Mouse (Mus musculus): ENCODE measurements around the gene Pex11g. TPM values are rescaled to one million over a fixed set of nuclear protein-coding genes. Genes with fewer than 3 reads are reported as not detected.

Gene Pex11g
- polyA plus RNA-seq, 1 experiment from 2014 or later: 4.0 TPM

GRCm38 (mm10) chr8:3470562-3470961, 3.1 kb upstream of the Pex11g start, which contains the start of gene Tex45:
Gene Tex45, plus strand, starts transcription at chr8:3470862.
- ATAC-seq (ENCODE audit: low FRiP score): no peak
- Histone ChIP-seq H3K4me2 (no peak within 1 kb of the TSS), H3K4me1 (peaks cover 12% of the 10 kb centered on the region), H3K4me3 (replicated peaks) (no peak within 1 kb of the TSS), H3K27ac (replicated peaks) (no peak within 1 kb of the TSS), H3K9me3 (replicated peaks) (no peaks in the 10 kb centered on the region), H3K27me3 (replicated peaks) (no peaks in the 10 kb centered on the region), H3K36me3 (no peaks in the 10 kb centered on the region), H3K9ac (replicated peaks) (no peak within 1 kb of the TSS)

GRCm38 (mm10) chr8:3468838-3469237, 1.4 kb upstream of the Pex11g start:
- Histone ChIP-seq H3K4me1 (peaks cover 12% of the 10 kb centered on the region), H3K4me2 (no peak overlapping the region), H3K9ac (replicated peaks) (no peak overlapping the region), H3K27me3 (replicated peaks) (no peaks in the 10 kb centered on the region), H3K27ac (replicated peaks) (no peak overlapping the region), H3K4me3 (replicated peaks) (no peak overlapping the region), H3K36me3 (no peaks in the 10 kb centered on the region), H3K9me3 (replicated peaks) (no peaks in the 10 kb centered on the region)
- no peak for ATAC-seq (ENCODE audit: low FRiP score)
- WGBS: 96% methylated on average over 1 of the region's 1 CpGs

GRCm38 (mm10) chr8:3467886-3468545, 536 bp upstream of the Pex11g start:
- Histone ChIP-seq H3K9ac (replicated peaks) (peak overlapping the region; percentile 54), H3K27me3 (replicated peaks) (no peaks in the 10 kb centered on the region), H3K27ac (replicated peaks) (peak overlapping the region; percentile 82), H3K36me3 (no peaks in the 10 kb centered on the region), H3K4me3 (replicated peaks) (peak overlapping the region; percentile 48), H3K4me2 (peak overlapping the region; percentile 67), H3K4me1 (peaks cover 12% of the 10 kb centered on the region), H3K9me3 (replicated peaks) (no peaks in the 10 kb centered on the region)
- ATAC-seq (ENCODE audit: low FRiP score): peak; percentile 21
- WGBS: 57% methylated on average over 9 of the region's 9 CpGs

- Histone ChIP-seq H3K9ac (replicated peaks) (no peak overlapping the region), H3K4me2 (no peak overlapping the region), H3K4me1 (peaks cover 12% of the 10 kb centered on the region), H3K36me3 (no peaks in the 10 kb centered on the region), H3K27ac (replicated peaks) (no peak overlapping the region), H3K27me3 (replicated peaks) (no peaks in the 10 kb centered on the region), H3K4me3 (replicated peaks) (no peak overlapping the region), H3K9me3 (replicated peaks) (no peaks in the 10 kb centered on the region)
- ATAC-seq (ENCODE audit: low FRiP score): no peak
- WGBS: 58% methylated on average over 5 of the region's 5 CpGs
These were observed 3.2 kb downstream of the Pex11g start for GRCm38 (mm10) chr8:3464309-3464708.

- no peaks in the 10 kb centered on the region for H3K9me3 ChIP-seq (replicated peaks)
- no peak overlapping the region for H3K4me3 ChIP-seq (replicated peaks)
- H3K4me2 ChIP-seq: no peak overlapping the region
- ATAC-seq (ENCODE audit: low FRiP score): no peak
- H3K4me1 ChIP-seq: peaks cover 12% of the 10 kb centered on the region
- H3K27me3 ChIP-seq (replicated peaks): no peaks in the 10 kb centered on the region
- H3K9ac ChIP-seq (replicated peaks): no peak overlapping the region
- WGBS: 87% methylated on average over 2 of the region's 2 CpGs
- no peaks in the 10 kb centered on the region for H3K36me3 ChIP-seq
- no peak overlapping the region for H3K27ac ChIP-seq (replicated peaks)
These were observed 4.2 kb downstream of the Pex11g start for GRCm38 (mm10) chr8:3463248-3463647.

DNA sequence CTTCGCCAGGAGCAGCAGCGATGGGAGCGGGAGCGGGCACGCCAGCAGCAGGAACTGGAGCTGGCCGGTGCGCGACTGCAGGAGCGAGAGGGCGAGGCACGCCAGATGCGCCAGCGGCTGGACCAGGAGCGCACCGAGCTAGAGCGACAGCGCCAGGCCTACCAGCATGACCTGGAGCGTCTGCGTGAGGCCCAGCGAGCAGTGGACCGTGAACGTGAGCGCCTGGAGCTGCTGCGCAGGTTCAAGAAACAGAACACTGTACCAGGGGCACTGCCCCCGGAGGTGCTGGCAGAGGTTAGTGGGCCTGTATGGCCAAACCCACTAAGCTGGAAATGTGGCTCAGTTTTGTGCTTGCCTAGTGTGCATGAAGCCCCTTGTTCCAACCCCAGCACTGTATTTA, 15.5 kb downstream of the Pex11g start:
- 98% methylated on average over 25 of the region's 25 CpGs for WGBS
- no peak for ATAC-seq (ENCODE audit: low FRiP score)

GRCm38 (mm10) chr8:3450670-3451069, 16.8 kb downstream of the Pex11g start:
- H3K4me2 ChIP-seq: no peak overlapping the region
- no peaks in the 10 kb centered on the region for H3K9me3 ChIP-seq (replicated peaks)
- 35% methylated on average over 5 of the region's 5 CpGs for WGBS
- H3K36me3 ChIP-seq: peaks cover 87% of the 10 kb centered on the region
- H3K4me3 ChIP-seq (replicated peaks): no peak overlapping the region
- H3K27me3 ChIP-seq (replicated peaks): no peaks in the 10 kb centered on the region
- H3K27ac ChIP-seq (replicated peaks): no peak overlapping the region
- H3K9ac ChIP-seq (replicated peaks): no peak overlapping the region
- peak; percentile 64; the same call in 1 of the 2 replicates for ATAC-seq (ENCODE audit: low FRiP score)
- H3K4me1 ChIP-seq: no peaks in the 10 kb centered on the region

More for the DNA sequence above, 15.5 kb downstream of the Pex11g start:
- H3K4me1 ChIP-seq: no peaks in the 10 kb centered on the region
- H3K27ac ChIP-seq (replicated peaks): no peak overlapping the region
- peaks cover 89% of the 10 kb centered on the region for H3K36me3 ChIP-seq
- H3K4me3 ChIP-seq (replicated peaks): no peak overlapping the region
- no peaks in the 10 kb centered on the region for H3K9me3 ChIP-seq (replicated peaks)
- H3K27me3 ChIP-seq (replicated peaks): no peaks in the 10 kb centered on the region
- no peak overlapping the region for H3K4me2 ChIP-seq
- no peak overlapping the region for H3K9ac ChIP-seq (replicated peaks)

DNA sequence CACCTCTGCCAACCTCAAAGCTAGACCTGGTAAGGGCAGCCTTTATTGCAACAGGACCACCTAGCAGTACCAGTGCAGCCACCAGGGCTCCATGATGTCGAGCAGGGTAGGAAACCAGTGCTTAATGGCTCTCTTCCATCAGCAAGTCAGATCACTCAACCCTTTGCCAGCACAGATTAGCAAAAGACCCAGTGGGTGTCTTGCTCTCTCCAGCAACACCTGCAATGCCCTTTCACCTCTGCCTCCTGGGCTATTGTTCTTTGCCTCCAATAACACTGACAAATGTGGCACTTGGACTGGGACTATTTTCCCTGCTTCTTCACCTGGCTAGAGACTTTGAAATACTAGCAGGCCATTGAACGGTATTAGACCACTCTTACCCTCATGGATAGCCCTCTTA, 18.3 kb downstream of the Pex11g start:
- Histone ChIP-seq H3K9ac (replicated peaks) (no peak overlapping the region), H3K4me3 (replicated peaks) (no peak overlapping the region), H3K4me2 (no peak overlapping the region), H3K9me3 (replicated peaks) (no peaks in the 10 kb centered on the region), H3K27ac (replicated peaks) (no peak overlapping the region), H3K36me3 (peaks cover 79% of the 10 kb centered on the region), H3K27me3 (replicated peaks) (no peaks in the 10 kb centered on the region), H3K4me1 (no peaks in the 10 kb centered on the region)
- ATAC-seq (ENCODE audit: low FRiP score): no peak
- 90% methylated on average over 2 of the region's 2 CpGs for WGBS

GRCm38 (mm10) chr8:3439510-3439909, 28.0 kb downstream of the Pex11g start:
- no peak overlapping the region for H3K27ac ChIP-seq (replicated peaks)
- H3K4me2 ChIP-seq: no peak overlapping the region
- peaks cover 69% of the 10 kb centered on the region for H3K36me3 ChIP-seq
- H3K9ac ChIP-seq (replicated peaks): no peak overlapping the region
- H3K9me3 ChIP-seq (replicated peaks): no peaks in the 10 kb centered on the region
- no peak for ATAC-seq (ENCODE audit: low FRiP score)
- H3K4me1 ChIP-seq: no peaks in the 10 kb centered on the region
- H3K27me3 ChIP-seq (replicated peaks): no peaks in the 10 kb centered on the region
- H3K4me3 ChIP-seq (replicated peaks): no peak overlapping the region
- WGBS: 83% methylated on average over 12 of the region's 12 CpGs

GRCm38 (mm10) chr8:3436492-3436891, 31.0 kb downstream of the Pex11g start:
- Histone ChIP-seq H3K4me1 (no peaks in the 10 kb centered on the region), H3K4me2 (no peak overlapping the region), H3K9ac (replicated peaks) (no peak overlapping the region), H3K27me3 (replicated peaks) (no peaks in the 10 kb centered on the region), H3K9me3 (replicated peaks) (no peaks in the 10 kb centered on the region), H3K36me3 (peaks cover 87% of the 10 kb centered on the region), H3K27ac (replicated peaks) (no peak overlapping the region), H3K4me3 (replicated peaks) (no peak overlapping the region)
- ATAC-seq (ENCODE audit: low FRiP score): no peak
- WGBS: 81% methylated on average over 6 of the region's 6 CpGs

GRCm38 (mm10) chr8:3431113-3431512, 36.4 kb downstream of the Pex11g start:
- Histone ChIP-seq H3K27me3 (replicated peaks) (no peaks in the 10 kb centered on the region), H3K36me3 (peaks cover 63% of the 10 kb centered on the region), H3K9me3 (replicated peaks) (no peaks in the 10 kb centered on the region), H3K27ac (replicated peaks) (no peak overlapping the region), H3K9ac (replicated peaks) (no peak overlapping the region), H3K4me1 (no peaks in the 10 kb centered on the region), H3K4me2 (no peak overlapping the region), H3K4me3 (replicated peaks) (no peak overlapping the region)
- no peak for ATAC-seq (ENCODE audit: low FRiP score)
- 89% methylated on average over 3 of the region's 3 CpGs for WGBS

DNA sequence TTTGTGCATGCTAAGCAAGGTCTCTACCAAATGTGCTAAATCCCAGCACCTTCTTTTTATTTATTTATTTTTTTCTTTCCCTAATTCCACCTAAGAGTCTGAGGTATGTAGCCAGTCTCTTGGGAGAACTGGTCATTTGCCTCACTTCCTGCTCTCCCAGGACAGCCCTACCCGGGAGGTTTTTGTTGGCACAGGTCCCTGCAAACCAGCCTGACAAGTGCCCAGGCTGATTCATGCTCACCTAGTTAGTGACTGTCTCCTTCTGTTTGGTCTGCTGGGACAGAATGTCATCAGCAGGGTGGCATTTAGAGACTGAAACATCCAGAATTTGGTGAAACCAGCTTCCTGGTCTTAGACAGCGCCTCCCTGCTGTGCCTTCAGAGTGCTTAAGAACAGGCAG, 37.5 kb downstream of the Pex11g start:
- Histone ChIP-seq H3K4me3 (replicated peaks) (no peak overlapping the region), H3K9ac (replicated peaks) (no peak overlapping the region), H3K4me2 (no peak overlapping the region), H3K9me3 (replicated peaks) (no peaks in the 10 kb centered on the region), H3K27ac (replicated peaks) (no peak overlapping the region), H3K4me1 (no peaks in the 10 kb centered on the region), H3K27me3 (replicated peaks) (no peaks in the 10 kb centered on the region), H3K36me3 (peaks cover 54% of the 10 kb centered on the region)
- no peak for ATAC-seq (ENCODE audit: low FRiP score)
- 82% methylated on average over 2 of the region's 2 CpGs for WGBS

All from neural tube, embryonic 15.5 days (tissue).